Mouse (Mus musculus): Measurements from ENCODE around the gene Med12l. TPM values are rescaled to one million over a fixed set of nuclear protein-coding genes. Genes with fewer than 3 reads are reported as not detected.
"Not testable (repeated sequence)": the region's sequence is repeated elsewhere in the genome, so short reads cannot be mapped to it uniquely, and the experiment has no call there.

The Med12l gene
- total RNA-seq, 4 experiments from 2014 or later, result 46.1 to 52.7 (median 49.1) TPM

- DNase-seq (ENCODE audit: low spot score in 2 of 2), result no peak
These were observed 16.6 kb downstream of the Med12l start for GRCm38 (mm10) chr3:59022251-59022650.

GRCm38 (mm10) chr3:59022971-59023370 lies 17.3 kb downstream of the Med12l start:
- DNase-seq (ENCODE audit: low spot score in 2 of 2), result no peak

GRCm38 (mm10) chr3:59024531-59025192 lies 19.0 kb downstream of the Med12l start:
- no peak for DNase-seq (ENCODE audit: low spot score in 2 of 2)

- DNase-seq (ENCODE audit: low spot score in 2 of 2), result no peak
These were observed 19.5 kb downstream of the Med12l start for GRCm38 (mm10) chr3:59025193-59025535.

GRCm38 (mm10) chr3:59028696-59029095 lies 23.1 kb downstream of the Med12l start:
- no peak for DNase-seq (ENCODE audit: low spot score in 2 of 2)

- DNase-seq (ENCODE audit: low spot score in 2 of 2), result no peak
These were observed 25.4 kb downstream of the Med12l start for GRCm38 (mm10) chr3:59030986-59031385.

- no peak for DNase-seq (ENCODE audit: low spot score in 2 of 2)
These were observed 35.9 kb downstream of the Med12l start for GRCm38 (mm10) chr3:59041487-59041886.

- no peak for DNase-seq (ENCODE audit: low spot score in 2 of 2)
These were observed 49.4 kb downstream of the Med12l start for GRCm38 (mm10) chr3:59054834-59055535.

- peak; percentile 23 to 50 for DNase-seq (ENCODE audit: low spot score in 2 of 2)
These were observed 53.5 kb downstream of the Med12l start for GRCm38 (mm10) chr3:59059022-59059541.

GRCm38 (mm10) chr3:59060131-59060530 lies 54.5 kb downstream of the Med12l start:
- DNase-seq (ENCODE audit: low spot score in 2 of 2), result no peak

GRCm38 (mm10) chr3:59062141-59062540 lies 56.5 kb downstream of the Med12l start:
- DNase-seq (ENCODE audit: low spot score in 2 of 2), result no peak

- no peak for DNase-seq (ENCODE audit: low spot score in 2 of 2)
These were observed 57.8 kb downstream of the Med12l start for GRCm38 (mm10) chr3:59063431-59063830.

- DNase-seq (ENCODE audit: low spot score in 2 of 2), result no peak
These were observed 60.3 kb downstream of the Med12l start for GRCm38 (mm10) chr3:59065937-59066336.

- DNase-seq (ENCODE audit: low spot score in 2 of 2), result no peak
These were observed 61.1 kb downstream of the Med12l start for GRCm38 (mm10) chr3:59066558-59067294.

GRCm38 (mm10) chr3:59069071-59069470 lies 63.4 kb downstream of the Med12l start:
- DNase-seq (ENCODE audit: low spot score in 2 of 2), result not testable (repeated sequence)

- DNase-seq (ENCODE audit: low spot score in 2 of 2), result no peak
These were observed 71.7 kb downstream of the Med12l start for GRCm38 (mm10) chr3:59077278-59077677.

- DNase-seq (ENCODE audit: low spot score in 2 of 2), result no peak
These were observed 73.0 kb downstream of the Med12l start for GRCm38 (mm10) chr3:59078585-59078984.

GRCm38 (mm10) chr3:59079327-59079726 lies 73.7 kb downstream of the Med12l start:
- no peak for DNase-seq (ENCODE audit: low spot score in 2 of 2)

- DNase-seq (ENCODE audit: low spot score in 2 of 2), result no peak
These were observed 74.8 kb downstream of the Med12l start for GRCm38 (mm10) chr3:59080293-59080916.

- DNase-seq (ENCODE audit: low spot score in 2 of 2), result no peak
These were observed 75.3 kb downstream of the Med12l start for GRCm38 (mm10) chr3:59080919-59081318.

GRCm38 (mm10) chr3:59092702-59093101 lies 87.1 kb downstream of the Med12l start:
- DNase-seq (ENCODE audit: low spot score in 2 of 2), result no peak

- no peak for DNase-seq (ENCODE audit: low spot score in 2 of 2)
These were observed 91.8 kb downstream of the Med12l start for GRCm38 (mm10) chr3:59097421-59097820.

Data from left cerebral cortex, adult 8-10 months (tissue).